Comparison of ENCODE assay signal across 7 mouse cellular contexts in genomic region chr1:95664321-95664825, GRCm38 (mm10). TPM values are rescaled to one million over a fixed set of nuclear protein-coding genes. Genes with fewer than 3 reads are reported as not detected.
A peak's percentile ranks its signal among the peaks of the same experiment; 100 is the strongest.
DNase-seq lines count a peak whose midpoint lies in the region; ATAC-seq and TF ChIP-seq lines count a peak whose summit lies in the region.

No protein-coding gene starts in this region.

- peak overlapping the region; percentile 94 for H3K4me3 ChIP-seq in megakaryocyte, embryonic 14.5 days (replicated peaks)
- peak overlapping the region; percentile 70 for H3K4me3 ChIP-seq in hindbrain, embryonic 13.5 days
- H3K4me3 ChIP-seq in midbrain, embryonic 12.5 days: peak overlapping the region; percentile 68
- no peak overlapping the region for H3K4me3 ChIP-seq in kidney, adult 2 months (ENCODE audit: insufficient read depth, low read depth, low read length)

- WGBS in hindbrain, embryonic 13.5 days: 19% methylated on average over 4 of the region's 4 CpGs
- WGBS in midbrain, embryonic 12.5 days: 23% methylated on average over 4 of the region's 4 CpGs
- 35% methylated on average over 4 of the region's 4 CpGs for WGBS in kidney, adult 2 months

- H3K27ac ChIP-seq in hindbrain, embryonic 13.5 days: peak overlapping the region; percentile 86
- H3K27ac ChIP-seq in midbrain, embryonic 12.5 days (replicated peaks): no peak overlapping the region
- no peak overlapping the region for H3K27ac ChIP-seq in kidney, adult 2 months (ENCODE audit: insufficient read depth, low read depth, low read length)

- no peaks in the 10 kb centered on the region for H3K9me3 ChIP-seq in megakaryocyte, embryonic 14.5 days
- no peaks in the 10 kb centered on the region for H3K9me3 ChIP-seq in hindbrain, embryonic 13.5 days
- H3K9me3 ChIP-seq in midbrain, embryonic 12.5 days: no peaks in the 10 kb centered on the region

- H3K27me3 ChIP-seq in megakaryocyte, embryonic 14.5 days (replicated peaks): peaks cover 36% of the 10 kb centered on the region
- no peaks in the 10 kb centered on the region for H3K27me3 ChIP-seq in hindbrain, embryonic 13.5 days
- H3K27me3 ChIP-seq in midbrain, embryonic 12.5 days: 0 out of 2 replicates have a peak, but pooled peaks cover 5% of the 10 kb centered on the region
- H3K27me3 ChIP-seq in kidney, adult 2 months (replicated peaks; ENCODE audit: control insufficient read depth, insufficient read depth, low read length): no peaks in the 10 kb centered on the region; the same call in 1 of the 2 replicates

- H3K4me1 ChIP-seq in megakaryocyte, embryonic 14.5 days: peaks cover 41% of the 10 kb centered on the region
- peaks cover 17% of the 10 kb centered on the region for H3K4me1 ChIP-seq in hindbrain, embryonic 13.5 days (replicated peaks)
- peaks cover 11% of the 10 kb centered on the region; the same call in 1 of the 2 replicates for H3K4me1 ChIP-seq in midbrain, embryonic 12.5 days
- H3K4me1 ChIP-seq in kidney, adult 2 months (ENCODE audit: control insufficient read depth, insufficient read depth, low read length): no peaks in the 10 kb centered on the region

- H3K9ac ChIP-seq in hindbrain, embryonic 13.5 days: peak overlapping the region; percentile 87
- peak overlapping the region; percentile 76; the same call in 1 of the 2 replicates for H3K9ac ChIP-seq in midbrain, embryonic 12.5 days (replicated peaks)

- H3K36me3 ChIP-seq in megakaryocyte, embryonic 14.5 days (replicated peaks; ENCODE audit: low read length): no peaks in the 10 kb centered on the region
- no peaks in the 10 kb centered on the region for H3K36me3 ChIP-seq in hindbrain, embryonic 13.5 days
- H3K36me3 ChIP-seq in midbrain, embryonic 12.5 days: no peaks in the 10 kb centered on the region
- no peaks in the 10 kb centered on the region for H3K36me3 ChIP-seq in kidney, adult 2 months (ENCODE audit: control insufficient read depth, insufficient read depth, low read length)

- DNase-seq in embryo, embryonic 9.5 days (ENCODE audit: extremely low spot score): peak; percentile 2
- DNase-seq in thymus, postnatal 25 days: peak; percentile 35
- no peak for DNase-seq in kidney, adult 2 months

- no peak for TF ChIP-seq CTCF in kidney, adult 2 months (conservative IDR thresholded peaks at IDR 0.05; ENCODE audit: insufficient read depth, insufficient read length, low read depth, low read length)

- no peak for ATAC-seq in megakaryocyte, adult 5-6 weeks (ENCODE audit: poor library complexity, severe bottlenecking)
- ATAC-seq in hindbrain, embryonic 13.5 days (ENCODE audit: low FRiP score): no peak
- ATAC-seq in midbrain, embryonic 12.5 days (ENCODE audit: low FRiP score, low read depth): no peak

- peak overlapping the region; percentile 82 for H3K4me2 ChIP-seq in hindbrain, embryonic 13.5 days
- peak overlapping the region; percentile 79 for H3K4me2 ChIP-seq in midbrain, embryonic 12.5 days (replicated peaks)

- TF ChIP-seq POLR2A in kidney, adult 2 months (IDR thresholded peaks at IDR 0.05; ENCODE audit: low read depth, low read length): no peak

RNA-seq across cellular contexts. Expression of gene St8sia4, which starts 3.0 kb away (rescaled TPM):
- polyA plus RNA-seq in megakaryocyte, embryonic 14.5 days (2012; ENCODE audit: insufficient read depth, low replicate concordance): 0.86 TPM in 1 of 2 replicates, not detected in the other
- total RNA-seq in megakaryocyte, adult 5-6 weeks (2015): 180 and 208 TPM in 2 replicates
- 226 and 232 TPM in 2 replicates for total RNA-seq in megakaryocyte, adult 5-6 weeks (2017)
- polyA plus RNA-seq in hindbrain, embryonic 13.5 days (2015; fragmentation: Nextera tagmentation; extraction: Ambion mirVana): 35.8 and 36.4 TPM in 2 replicates
- 21.7 and 24.0 TPM in 2 replicates for polyA plus RNA-seq in midbrain, embryonic 12.5 days (2016; fragmentation: Nextera tagmentation; extraction: Ambion mirVana)
- 0.43 and 0.77 TPM in 2 replicates for polyA plus RNA-seq in kidney, adult 2 months (2012; rRNA removed)

Comparison
In these comparisons a context has a peak if more than half of its experiments do, and no peak if none do; other contexts are left out.
1. RNA of gene St8sia4, which starts 3.0 kb away (polyA plus RNA-seq): 35.8 to 36.4 TPM in hindbrain, embryonic 13.5 days and 21.7 to 24.0 TPM in midbrain, embryonic 12.5 days; 0.86 TPM in megakaryocyte, embryonic 14.5 days and 0.43 to 0.77 TPM in kidney, adult 2 months; every median in the first group is over 10 times any median in the second.